Mouse (Mus musculus) cerebellum, adult 2 months (tissue): ENCODE measurements around the gene Slc26a1.

Experiments used
- CTCF ChIP-seq: fragments of 200-500 bp; IDR thresholded peaks from 2 replicates; pipeline ENCODE4 v1.5.1; 2011; ENCODE audit warnings: low read depth, mild to moderate bottlenecking, control low read depth, low read length, moderate library complexity, borderline replicate concordance; ENCODE audit not compliant: insufficient read depth
- POLR2A ChIP-seq: fragments of 200-500 bp; IDR thresholded peaks from 2 replicates; pipeline ENCODE4 v1.6.1; 2011; ENCODE audit warnings: low read length, control low read depth, borderline replicate concordance; ENCODE audit not compliant: insufficient read depth

- TF ChIP-seq CTCF: no peak
- no peak for TF ChIP-seq POLR2A
Observed at GRCm38 (mm10) chr5:108669986-108670385, 5.4 kb downstream of the Slc26a1 start.
